Mouse (Mus musculus) stomach, embryonic 15.5 days (tissue): ENCODE results near the gene Golph3. TPM values are rescaled to one million over a fixed set of nuclear protein-coding genes. Genes with fewer than 3 reads are reported as not detected.

Experiments
- ATAC-seq: fragments of 200-750 bp; cut with Nextera tagmentation; 2 replicates; pipeline ENCODE4 v1.8.0; 2017; ENCODE audit warnings: low read depth, moderate number of reproducible peaks, moderate TSS enrichment; ENCODE audit not compliant: insufficient read depth, low FRiP score
- H3K27ac ChIP-seq: fragments of 300-500 bp; sonication (generic); 2 replicates; pipeline ENCODE4 v1.5.1; 2015; ENCODE audit warnings: mild to moderate bottlenecking, inconsistent platforms
- H3K27me3 ChIP-seq: fragments of 300-500 bp; sonication (generic); replicated peaks from 2 replicates; pipeline ENCODE4 v1.6.1; 2015; ENCODE audit warnings: inconsistent platforms
- H3K36me3 ChIP-seq: fragments of 300-500 bp; sonication (generic); 2 replicates; pipeline ENCODE4 v1.6.1; 2015; ENCODE audit warnings: inconsistent platforms
- H3K4me1 ChIP-seq: fragments of 300-500 bp; sonication (generic); 2 replicates; pipeline ENCODE4 v1.6.1; 2015; ENCODE audit warnings: inconsistent platforms
- H3K4me2 ChIP-seq: fragments of 300-500 bp; sonication (generic); 2 replicates; pipeline ENCODE4 v1.6.1; 2015; ENCODE audit warnings: mild to moderate bottlenecking, inconsistent platforms
- H3K4me3 ChIP-seq: fragments of 300-500 bp; sonication (generic); replicated peaks from 2 replicates; pipeline ENCODE4 v1.5.1; 2015; ENCODE audit warnings: inconsistent platforms
- H3K9ac ChIP-seq: fragments of 300-500 bp; sonication (generic); 2 replicates; pipeline ENCODE4 v1.6.1; 2015; ENCODE audit warnings: inconsistent platforms
- H3K9me3 ChIP-seq: fragments of 300-500 bp; sonication (generic); 2 replicates; pipeline ENCODE4 v1.6.1; 2016; ENCODE audit warnings: inconsistent platforms
- WGBS: fragments of 180-500 bp; shearing (Covaris S2); methylation state at CpG from one replicate; pipeline ENCODE4 v1.1.7; 2015; 5-methylcytosine and 5-hydroxymethylcytosine counted together
- polyA plus RNA-seq: library from polyadenylated mRNA; unstranded; fragments of >200 nt; fragmentation: Nextera tagmentation; extraction: Ambion mirVana; gene quantifications from 2 replicates; pipeline ENCODE4 v1.2.1, GENCODE M21; 2015

Golph3 gene
- polyA plus RNA-seq: 91.3 and 91.4 TPM in 2 replicates

DNA sequence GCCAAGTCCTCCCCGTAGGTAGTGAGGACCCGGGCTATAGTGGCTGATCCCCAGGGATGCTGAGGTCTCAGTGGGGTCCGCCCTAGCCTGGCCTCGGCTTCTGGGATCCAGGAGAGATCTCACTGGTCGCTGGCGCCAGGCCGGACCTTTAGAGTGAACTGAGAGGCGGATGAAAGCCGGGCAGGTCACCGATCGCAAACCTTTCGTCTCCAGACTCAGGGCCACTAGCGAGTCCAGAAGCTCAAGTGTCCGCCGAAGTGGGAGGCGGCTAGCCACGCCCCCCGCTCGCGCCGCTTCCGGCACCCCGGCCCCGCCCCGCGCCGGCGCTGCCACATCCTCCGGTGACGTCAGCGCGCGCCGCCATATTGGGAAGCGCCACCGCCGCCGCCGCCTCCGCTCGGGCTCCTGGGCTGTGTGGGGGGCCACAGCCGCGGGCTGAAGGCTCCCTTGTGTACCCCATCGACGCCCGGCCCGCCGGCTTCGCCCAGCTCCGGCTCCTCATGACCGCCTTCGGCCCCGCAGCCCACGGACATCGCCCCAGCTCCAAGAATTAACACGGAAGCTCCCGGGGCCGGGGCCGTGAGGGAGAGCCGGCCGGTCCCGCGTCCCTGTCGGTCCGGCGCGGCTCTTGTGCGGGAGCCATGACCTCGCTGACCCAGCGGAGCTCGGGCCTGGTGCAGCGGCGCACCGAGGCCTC is at the start of gene Golph3:
Golph3 (plus strand) TSS at position 360 of the 697 bp plus-strand sequence.
- H3K4me1 ChIP-seq: peaks cover 11% of the 10 kb centered on the region; the same call in 1 of the 2 replicates
- under 1% methylated on average over 61 of the region's 74 CpGs for WGBS
- no peaks in the 10 kb centered on the region for H3K36me3 ChIP-seq
- peak within 1 kb of the TSS; percentile 93 for H3K27ac ChIP-seq
- H3K9me3 ChIP-seq: no peaks in the 10 kb centered on the region
- peak within 1 kb of the TSS; percentile 76 for H3K4me2 ChIP-seq
- peak within 1 kb of the TSS; percentile 100 for H3K4me3 ChIP-seq
- ATAC-seq: peak; percentile 94
- peak within 1 kb of the TSS; percentile 97 for H3K9ac ChIP-seq
- H3K27me3 ChIP-seq: no peaks in the 10 kb centered on the region

DNA sequence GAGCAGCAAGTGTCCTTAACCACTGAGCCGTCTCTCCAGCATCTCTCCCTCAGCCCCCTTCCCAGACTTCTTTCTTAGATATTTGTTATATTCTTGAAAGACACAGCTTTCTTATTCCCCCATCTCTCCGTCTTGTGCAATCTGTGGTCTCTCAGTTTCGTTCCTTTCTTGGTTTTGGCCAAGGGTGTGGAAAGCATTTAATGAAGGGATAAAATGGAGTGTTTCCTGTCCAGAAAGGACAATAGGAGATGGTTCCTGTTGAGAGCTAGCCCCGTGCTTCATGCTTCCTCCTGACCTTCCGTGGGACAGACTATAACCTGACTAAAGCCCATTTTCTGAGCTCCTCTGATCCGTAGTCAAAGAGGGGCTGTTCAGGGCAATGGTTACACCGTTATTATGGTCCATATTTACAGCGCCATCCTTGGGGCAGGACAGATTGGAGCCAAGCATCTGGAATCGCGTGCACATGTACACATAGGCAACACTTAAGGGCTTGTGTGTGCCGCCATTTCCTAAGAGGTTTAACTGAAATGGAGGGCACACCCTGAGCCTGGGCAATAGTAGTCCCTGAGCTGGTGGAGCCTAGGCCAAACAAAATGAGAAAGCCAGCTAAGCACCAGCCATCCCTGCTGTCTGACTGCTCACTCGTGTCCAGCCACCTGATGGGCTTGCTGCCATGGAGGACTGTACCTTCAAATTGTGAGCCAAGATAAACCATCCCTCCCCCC is 47.8 kb upstream of the Golph3 start:
- no peak for ATAC-seq
- no peak overlapping the region for H3K4me3 ChIP-seq

DNA sequence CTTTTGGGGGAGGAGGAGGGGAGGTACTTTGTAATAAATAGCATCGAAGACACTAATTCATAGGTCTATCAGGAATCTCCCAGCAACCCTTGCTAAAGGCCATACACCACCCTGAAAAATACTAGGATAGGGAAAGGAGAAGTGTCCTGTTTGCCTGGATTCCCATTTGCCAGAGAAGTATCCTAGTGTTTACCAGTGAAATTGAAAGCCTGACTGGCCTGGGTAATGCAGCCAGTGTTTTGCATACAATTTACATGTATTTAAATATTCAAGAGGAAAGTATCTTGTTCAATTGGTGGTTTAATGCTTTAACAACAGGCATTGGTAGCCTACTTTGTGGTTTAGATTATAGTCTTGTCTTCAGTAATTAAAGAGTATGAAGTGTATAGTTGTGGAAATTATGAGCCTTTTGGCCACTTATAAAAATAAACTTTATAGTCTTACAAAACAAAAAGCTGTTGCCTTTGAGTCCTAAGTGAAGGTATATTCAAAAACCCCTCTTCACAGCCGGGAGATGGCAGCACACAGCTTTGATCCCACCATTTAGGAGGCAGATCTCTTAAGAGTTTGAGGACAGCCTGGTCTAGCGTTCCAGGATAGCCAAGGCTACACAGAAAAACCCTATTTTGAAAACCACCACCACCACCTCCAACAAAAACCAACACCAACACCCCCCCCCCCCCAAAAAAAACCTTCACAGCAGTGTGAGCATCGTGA is 47.0 kb upstream of the Golph3 start:
- no peak for ATAC-seq
- no peak overlapping the region for H3K4me2 ChIP-seq
- WGBS: 64% methylated on average over 4 of the region's 4 CpGs

More for the DNA sequence above, 47.8 kb upstream of the Golph3 start:
- Histone ChIP-seq H3K27me3 (no peaks in the 10 kb centered on the region), H3K4me2 (no peak overlapping the region), H3K36me3 (peaks cover 14% of the 10 kb centered on the region; the same call in 1 of the 2 replicates), H3K9me3 (no peaks in the 10 kb centered on the region), H3K9ac (no peak overlapping the region), H3K4me1 (no peaks in the 10 kb centered on the region), H3K27ac (no peak overlapping the region)
- 81% methylated on average over 12 of the region's 12 CpGs for WGBS

DNA sequence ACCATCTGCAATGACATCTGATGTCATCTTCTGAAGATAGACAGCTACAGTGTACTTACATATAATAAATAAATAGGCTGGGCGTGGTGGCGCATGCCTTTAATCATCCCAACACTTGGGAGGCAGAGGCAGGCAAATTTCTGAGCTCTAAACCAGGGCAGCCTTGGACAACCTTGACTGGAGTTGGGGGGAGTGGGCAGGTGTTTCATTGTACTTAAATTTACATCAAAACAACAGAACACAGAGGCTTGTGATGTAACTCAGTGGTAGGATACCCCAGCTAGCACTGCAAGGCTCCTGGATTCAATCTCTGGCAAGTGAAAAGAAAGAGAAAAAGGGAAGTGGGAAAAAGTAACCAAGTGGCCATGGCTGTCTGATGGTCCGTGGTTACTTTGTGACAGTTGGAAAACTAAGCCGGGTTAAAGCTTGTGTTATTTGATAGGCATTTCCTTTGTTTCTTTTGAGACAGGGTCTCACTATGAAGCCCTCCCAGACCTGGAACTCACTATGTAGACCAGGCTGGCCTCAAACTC is 46.1 kb upstream of the Golph3 start:
- no peak overlapping the region for H3K9ac ChIP-seq

More for the DNA sequence above, 47.0 kb upstream of the Golph3 start:
- Histone ChIP-seq H3K9ac (no peak overlapping the region), H3K4me3 (no peak overlapping the region), H3K4me1 (no peaks in the 10 kb centered on the region), H3K36me3 (peaks cover 8% of the 10 kb centered on the region; the same call in 1 of the 2 replicates), H3K27me3 (no peaks in the 10 kb centered on the region), H3K9me3 (no peaks in the 10 kb centered on the region), H3K27ac (no peak overlapping the region)

DNA sequence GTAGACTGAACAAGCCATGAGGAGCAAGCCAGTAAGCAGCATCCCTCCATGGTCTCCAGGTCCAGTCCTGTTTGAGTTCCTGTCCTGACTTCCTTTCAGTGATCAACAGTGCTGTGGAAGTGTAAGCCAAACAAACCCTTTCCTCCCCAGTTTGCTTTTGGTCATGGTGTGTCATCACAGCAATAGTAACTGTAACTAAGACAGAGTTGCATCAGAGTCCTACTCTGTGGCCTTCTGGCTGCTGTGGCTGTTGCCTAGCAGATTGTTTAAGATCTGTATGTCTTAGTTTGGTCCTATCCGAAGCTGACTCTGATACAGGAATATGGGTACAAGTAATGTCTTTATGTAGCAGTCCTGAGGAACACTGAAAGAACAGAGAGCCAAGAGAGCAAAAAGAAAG is 41.4 kb upstream of the Golph3 start:
- WGBS: 88% methylated on average over 1 of the region's 1 CpGs
- ATAC-seq: no peak
- Histone ChIP-seq H3K4me2 (no peak overlapping the region), H3K9me3 (no peaks in the 10 kb centered on the region), H3K36me3 (no peaks in the 10 kb centered on the region), H3K4me3 (no peak overlapping the region), H3K4me1 (no peaks in the 10 kb centered on the region), H3K9ac (no peak overlapping the region), H3K27me3 (no peaks in the 10 kb centered on the region), H3K27ac (no peak overlapping the region)

More for the DNA sequence above, 46.1 kb upstream of the Golph3 start:
- Histone ChIP-seq H3K27ac (no peak overlapping the region), H3K27me3 (no peaks in the 10 kb centered on the region), H3K4me2 (no peak overlapping the region), H3K9me3 (no peaks in the 10 kb centered on the region), H3K36me3 (no peaks in the 10 kb centered on the region), H3K4me3 (no peak overlapping the region), H3K4me1 (no peaks in the 10 kb centered on the region)
- no peak for ATAC-seq
- 72% methylated on average over 4 of the region's 4 CpGs for WGBS

DNA sequence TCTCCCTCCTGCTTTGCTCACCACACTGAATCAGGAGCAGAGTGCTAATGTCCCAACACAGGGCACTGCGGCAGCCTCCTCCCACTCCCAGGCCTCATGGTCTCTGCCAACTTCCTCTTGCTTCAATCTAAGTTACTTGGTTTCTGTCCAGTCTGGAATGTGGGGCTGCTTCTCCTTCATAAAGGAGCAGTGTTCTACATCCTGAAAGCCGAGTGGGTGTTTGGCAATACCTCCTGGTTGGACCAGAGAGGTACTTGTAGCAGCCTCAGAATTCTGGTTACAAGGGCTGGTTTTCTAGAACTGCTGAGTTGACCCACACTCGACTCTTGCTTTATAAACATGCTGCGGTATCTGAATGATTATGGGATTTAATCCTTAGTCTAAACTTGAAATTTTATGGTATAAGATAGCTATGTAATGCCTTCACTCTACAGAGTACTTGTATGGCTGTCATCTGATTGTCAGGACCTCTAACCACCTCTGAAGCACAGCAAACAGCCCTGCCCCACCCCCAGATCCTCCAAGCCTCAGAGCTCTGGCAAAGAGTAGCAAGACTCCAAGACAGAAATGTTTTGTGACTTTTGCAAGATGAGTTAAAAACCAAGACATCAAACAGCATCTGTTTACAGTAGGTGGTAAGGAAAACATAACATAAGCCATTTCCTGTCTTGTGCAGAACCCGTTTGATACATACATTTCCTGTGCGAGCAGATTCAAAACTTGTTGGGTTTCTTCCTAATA is 36.3 kb upstream of the Golph3 start:
- 55% methylated on average over 6 of the region's 6 CpGs for WGBS
- H3K9ac ChIP-seq: no peak overlapping the region
- no peaks in the 10 kb centered on the region for H3K36me3 ChIP-seq
- H3K4me1 ChIP-seq: no peaks in the 10 kb centered on the region
- no peak overlapping the region for H3K4me3 ChIP-seq
- no peak overlapping the region for H3K4me2 ChIP-seq
- no peak overlapping the region for H3K27ac ChIP-seq
- no peaks in the 10 kb centered on the region for H3K9me3 ChIP-seq
- H3K27me3 ChIP-seq: no peaks in the 10 kb centered on the region
- ATAC-seq: no peak

DNA sequence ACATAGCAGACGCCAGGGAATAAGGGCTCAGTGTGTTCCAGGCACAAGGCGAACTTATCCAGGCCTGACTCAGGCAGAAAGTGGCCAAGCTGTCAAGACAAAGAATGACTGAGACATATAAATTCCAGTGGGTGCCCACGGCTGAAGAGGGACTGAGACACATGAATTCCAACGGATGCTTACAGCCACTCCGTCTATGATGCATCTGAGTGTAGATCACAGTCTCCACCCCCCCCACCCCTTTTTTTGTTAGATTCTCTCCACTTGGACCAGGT is 35.8 kb upstream of the Golph3 start:
- Histone ChIP-seq H3K4me1 (no peaks in the 10 kb centered on the region), H3K9me3 (no peaks in the 10 kb centered on the region), H3K4me2 (no peak overlapping the region), H3K27ac (no peak overlapping the region), H3K9ac (no peak overlapping the region), H3K27me3 (no peaks in the 10 kb centered on the region), H3K4me3 (no peak overlapping the region), H3K36me3 (no peaks in the 10 kb centered on the region)
- ATAC-seq: no peak
- 73% methylated on average over 5 of the region's 5 CpGs for WGBS

DNA sequence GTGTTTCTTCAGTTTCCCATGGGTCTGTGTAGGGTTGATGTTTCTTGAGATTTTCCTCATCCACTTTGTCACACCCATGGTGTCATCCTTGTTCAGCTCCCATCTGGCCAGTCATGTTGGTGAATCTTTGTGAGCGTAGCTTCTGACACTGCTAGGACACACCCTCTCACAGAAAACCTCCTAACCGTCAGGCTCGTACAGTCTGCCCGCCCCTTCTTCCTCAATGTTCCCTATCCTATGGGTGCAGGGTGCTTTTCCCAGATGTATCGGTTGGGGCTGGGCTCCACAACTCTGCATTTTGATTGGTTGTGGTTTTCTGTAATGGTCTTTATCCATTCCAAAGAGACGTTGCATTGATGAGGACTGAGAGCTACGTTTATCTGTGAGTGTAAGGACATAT is 30.9 kb upstream of the Golph3 start:
- no peak overlapping the region for H3K27ac ChIP-seq
- no peaks in the 10 kb centered on the region for H3K4me1 ChIP-seq
- H3K4me3 ChIP-seq: no peak overlapping the region
- no peak overlapping the region for H3K4me2 ChIP-seq
- WGBS: 81% methylated on average over 7 of the region's 7 CpGs
- H3K9me3 ChIP-seq: no peaks in the 10 kb centered on the region
- no peak overlapping the region for H3K9ac ChIP-seq
- no peaks in the 10 kb centered on the region for H3K36me3 ChIP-seq
- H3K27me3 ChIP-seq: no peaks in the 10 kb centered on the region
- no peak for ATAC-seq

DNA sequence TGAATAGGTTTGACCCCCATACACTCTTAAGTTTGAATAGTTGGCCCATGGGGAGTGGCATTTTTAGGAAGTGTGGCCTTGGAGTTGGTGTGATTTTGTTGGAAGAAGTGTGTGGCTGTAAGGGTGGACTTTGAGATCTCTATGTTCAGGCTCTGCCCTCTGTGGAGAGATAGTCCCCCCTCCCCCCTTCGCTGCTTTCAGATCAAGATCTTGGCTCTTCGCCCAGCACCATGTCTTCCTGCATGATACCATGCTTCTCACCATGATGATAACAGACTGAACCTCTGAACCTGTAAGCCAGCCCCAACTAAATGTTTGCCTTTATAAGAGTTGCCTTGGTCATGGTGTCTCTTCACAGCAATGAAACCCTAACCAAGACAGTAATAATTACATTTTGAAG is 29.5 kb upstream of the Golph3 start:
- no peak overlapping the region for H3K27ac ChIP-seq
- no peak overlapping the region for H3K4me2 ChIP-seq
- H3K36me3 ChIP-seq: no peaks in the 10 kb centered on the region
- H3K4me3 ChIP-seq: no peak overlapping the region
- WGBS: 81% methylated on average over 2 of the region's 2 CpGs
- no peaks in the 10 kb centered on the region for H3K9me3 ChIP-seq
- H3K9ac ChIP-seq: no peak overlapping the region
- no peaks in the 10 kb centered on the region for H3K4me1 ChIP-seq
- ATAC-seq: no peak
- no peaks in the 10 kb centered on the region for H3K27me3 ChIP-seq

DNA sequence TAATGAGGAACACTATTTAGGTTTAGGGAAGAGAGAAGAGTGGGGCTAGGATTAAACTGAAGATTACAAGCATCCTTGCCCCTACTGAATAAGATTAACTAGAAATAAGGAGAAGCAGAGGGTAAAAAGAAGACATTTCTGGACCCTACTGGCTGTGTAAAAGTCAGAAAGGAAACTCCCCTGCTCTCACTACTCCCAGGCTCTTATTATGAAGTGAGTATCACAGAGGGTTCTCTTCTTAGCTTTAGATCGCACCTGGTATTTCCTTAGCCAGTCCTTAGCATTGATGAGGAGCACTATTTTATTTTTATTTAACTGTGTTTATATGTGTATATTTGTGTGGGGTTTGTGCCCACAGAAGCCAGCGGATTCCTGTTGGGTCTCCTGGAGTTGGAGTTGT is 25.0 kb upstream of the Golph3 start:
- H3K4me3 ChIP-seq: no peak overlapping the region
- H3K9ac ChIP-seq: no peak overlapping the region
- WGBS: 46% methylated on average over 2 of the region's 2 CpGs
- no peaks in the 10 kb centered on the region for H3K36me3 ChIP-seq
- no peaks in the 10 kb centered on the region for H3K9me3 ChIP-seq
- H3K4me2 ChIP-seq: no peak overlapping the region
- no peak for ATAC-seq
- H3K27ac ChIP-seq: no peak overlapping the region
- H3K27me3 ChIP-seq: no peaks in the 10 kb centered on the region
- no peaks in the 10 kb centered on the region for H3K4me1 ChIP-seq

DNA sequence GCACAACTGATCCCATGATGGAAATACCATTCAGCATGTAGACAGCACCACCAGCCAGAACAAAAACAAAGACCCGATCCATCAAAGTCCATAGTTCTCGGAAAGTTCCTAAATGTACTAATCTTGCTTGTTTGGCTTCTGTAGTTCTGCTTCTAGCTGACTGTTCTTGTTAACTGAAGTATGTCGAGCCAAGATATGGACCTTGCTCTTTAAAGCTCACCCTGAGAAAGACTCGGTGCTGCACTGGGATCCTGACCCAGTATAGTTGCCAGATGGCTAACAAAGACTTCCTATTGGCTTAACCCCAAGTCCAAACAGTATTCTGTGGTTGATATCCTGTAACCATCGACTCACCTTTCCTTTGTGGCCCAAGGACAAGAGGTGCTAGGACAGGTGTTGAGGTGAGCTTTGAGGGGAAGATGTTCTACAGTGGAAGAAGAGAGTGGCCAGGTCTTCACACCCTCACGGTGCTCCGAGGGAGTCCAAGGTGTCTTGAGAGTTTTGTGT is 23.0 kb upstream of the Golph3 start:
- no peak overlapping the region for H3K9ac ChIP-seq
- H3K4me3 ChIP-seq: no peak overlapping the region
- no peaks in the 10 kb centered on the region for H3K4me1 ChIP-seq
- no peak for ATAC-seq
- no peak overlapping the region for H3K27ac ChIP-seq
- WGBS: 79% methylated on average over 7 of the region's 7 CpGs
- H3K36me3 ChIP-seq: no peaks in the 10 kb centered on the region
- H3K9me3 ChIP-seq: no peaks in the 10 kb centered on the region
- H3K27me3 ChIP-seq: no peaks in the 10 kb centered on the region
- no peak overlapping the region for H3K4me2 ChIP-seq
